Mouse (Mus musculus) myocyte (in vitro differentiated cells): Measurements from ENCODE around the gene Olfr819.

ENCODE experiments used
- E2F4 ChIP-seq: IDR thresholded peaks from one replicate; pipeline ENCODE4 v1.6.1; 2011; ENCODE audit warnings: mild to moderate bottlenecking, control low read depth, moderate library complexity; ENCODE audit not compliant: insufficient read depth
- MYOD1 ChIP-seq, 3 experiments: IDR thresholded peaks; one replicate each; pipeline ENCODE4 v1.6.1; 2011; ENCODE audit warnings: control low read depth in 2 of 3, low read depth in 2 of 3, mild to moderate bottlenecking in 2 of 3, moderate library complexity in 1 of 3; ENCODE audit not compliant: insufficient read length in 2 of 3, control insufficient read depth in 1 of 3
- POLR2A ChIP-seq: IDR thresholded peaks from one replicate; pipeline ENCODE4 v1.6.1; 2011; ENCODE audit warnings: low read depth, mild to moderate bottlenecking, control low read depth, moderate library complexity; ENCODE audit not compliant: insufficient read length
- POLR2AphosphoS2 ChIP-seq: IDR thresholded peaks from one replicate; pipeline ENCODE4 v1.6.1; 2011; ENCODE audit warnings: low read depth, control low read depth; ENCODE audit not compliant: insufficient read length
- TCF12 ChIP-seq: IDR thresholded peaks from one replicate; pipeline ENCODE4 v1.6.1; 2011; ENCODE audit warnings: mild to moderate bottlenecking, control low read depth; ENCODE audit not compliant: poor library complexity, insufficient read depth, severe bottlenecking
- USF1 ChIP-seq: IDR thresholded peaks from one replicate; pipeline ENCODE4 v1.6.1; 2011; ENCODE audit warnings: low read depth, mild to moderate bottlenecking, control low read depth, moderate library complexity

GRCm38 (mm10) chr10:129949000-129949399 lies 18.1 kb downstream of the Olfr819 start, which contains the start of gene Olfr818:
- no peak for TF ChIP-seq POLR2A
- TF ChIP-seq POLR2AphosphoS2: no peak
- TF ChIP-seq E2F4: no peak
- no peak for TF ChIP-seq TCF12
- TF ChIP-seq USF1: no peak
- no peak for TF ChIP-seq MYOD1 (IDR thresholded peaks at IDR 0.05; ENCODE audit: control insufficient read depth in 1 of 3, insufficient read length in 2 of 3, low read depth in 2 of 3)
